Mouse (Mus musculus) B cell, adult 67 days (primary cell): Measurements from ENCODE around the gene Ccdc54. TPM values are rescaled to one million over a fixed set of nuclear protein-coding genes. Genes with fewer than 3 reads are reported as not detected.

Experiments
- total RNA-seq, 2 experiments: library from RNA; stranded (reverse); gene quantifications; 4 replicates each; pipeline ENCODE4 v1.2.4; 2023

Gene Ccdc54
- not detected for total RNA-seq

GRCm38 (mm10) chr16:50591054-50591453, at the start of gene Ccdc54:
TSS of gene Ccdc54 (minus strand) at chr16:50591154.

Other genes with a start within 250 kb of the Ccdc54 start
- 10 to 100 TPM; 48.9 to 54.1 TPM for gene Bbx, start 158.8 kb downstream of the Ccdc54 start, total RNA-seq